Mouse (Mus musculus): Measurements from ENCODE around the gene Arhgap15. TPM values are rescaled to one million over a fixed set of nuclear protein-coding genes. Genes with fewer than 3 reads are reported as not detected.
A peak's percentile ranks its signal among the peaks of the same experiment; 100 is the strongest.

Gene Arhgap15
- total and polyA plus RNA-seq, 3 experiments = 0.39 to 1.2 (median 0.70) TPM

- Histone ChIP-seq H3K4me3 (no peak overlapping the region), H3K27ac (no peak overlapping the region), H3K36me3 (ENCODE audit: control insufficient read depth, insufficient read depth, low read length) (no peaks in the 10 kb centered on the region), H3K4me1 (ENCODE audit: control insufficient read depth, insufficient read depth, low read length) (no peaks in the 10 kb centered on the region), H3K79me2 (replicated peaks; ENCODE audit: control insufficient read depth, insufficient read depth, low read length) (no peaks in the 10 kb centered on the region), H3K27me3 (ENCODE audit: control insufficient read depth, insufficient read depth, low read length) (no peaks in the 10 kb centered on the region), H3K9ac (ENCODE audit: low read depth, low read length) (no peak overlapping the region)
- intact Hi-C loops (cut with DNase I) = no loop called here
- 25% methylated on average over 1 of the region's 1 CpGs for WGBS
- TF ChIP-seq POLR2A (IDR thresholded peaks at IDR 0.05; ENCODE audit: insufficient read depth, low read depth, low read length) = no peak
- TF ChIP-seq CTCF (IDR thresholded peaks at IDR 0.05) = no peak
- TF ChIP-seq EP300 (IDR thresholded peaks at IDR 0.05; ENCODE audit: insufficient read depth, low read depth, low read length) = no peak
- no peak for DNase-seq
Measured at GRCm38 (mm10) chr2:44045231-44045630, 296.6 kb downstream of the Arhgap15 start.

DNA sequence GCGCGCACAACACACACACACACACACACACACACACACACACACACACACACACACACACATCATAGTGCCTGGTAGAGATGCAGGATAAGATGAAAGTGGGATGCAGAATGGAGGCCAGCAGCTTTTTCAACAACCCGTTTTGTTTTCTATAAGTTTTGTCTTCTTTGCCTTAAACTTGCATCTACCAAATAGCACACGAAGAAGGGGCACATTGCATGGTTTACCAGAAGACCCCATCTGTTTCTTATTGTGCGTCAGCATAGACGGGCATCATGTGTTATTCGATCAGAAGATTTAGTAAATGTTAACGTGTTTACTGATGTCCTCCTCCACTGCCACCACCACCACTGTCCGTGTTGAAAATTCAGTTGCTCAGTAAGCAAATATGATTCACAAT lies 311.7 kb downstream of the Arhgap15 start:
- WGBS = 90% methylated on average over 9 of the region's 9 CpGs
- Histone ChIP-seq H3K9ac (ENCODE audit: low read depth, low read length) (no peak overlapping the region), H3K27me3 (ENCODE audit: control insufficient read depth, insufficient read depth, low read length) (no peaks in the 10 kb centered on the region), H3K4me1 (ENCODE audit: control insufficient read depth, insufficient read depth, low read length) (no peaks in the 10 kb centered on the region), H3K4me3 (no peak overlapping the region), H3K36me3 (ENCODE audit: control insufficient read depth, insufficient read depth, low read length) (no peaks in the 10 kb centered on the region), H3K27ac (no peak overlapping the region), H3K79me2 (replicated peaks; ENCODE audit: control insufficient read depth, insufficient read depth, low read length) (no peaks in the 10 kb centered on the region)
- intact Hi-C loops (cut with DNase I) = no loop called here
- TF ChIP-seq EP300 (IDR thresholded peaks at IDR 0.05; ENCODE audit: insufficient read depth, low read depth, low read length) = no peak
- TF ChIP-seq POLR2A (IDR thresholded peaks at IDR 0.05; ENCODE audit: insufficient read depth, low read depth, low read length) = no peak
- no peak for TF ChIP-seq CTCF (IDR thresholded peaks at IDR 0.05)
- DNase-seq = no peak

DNA sequence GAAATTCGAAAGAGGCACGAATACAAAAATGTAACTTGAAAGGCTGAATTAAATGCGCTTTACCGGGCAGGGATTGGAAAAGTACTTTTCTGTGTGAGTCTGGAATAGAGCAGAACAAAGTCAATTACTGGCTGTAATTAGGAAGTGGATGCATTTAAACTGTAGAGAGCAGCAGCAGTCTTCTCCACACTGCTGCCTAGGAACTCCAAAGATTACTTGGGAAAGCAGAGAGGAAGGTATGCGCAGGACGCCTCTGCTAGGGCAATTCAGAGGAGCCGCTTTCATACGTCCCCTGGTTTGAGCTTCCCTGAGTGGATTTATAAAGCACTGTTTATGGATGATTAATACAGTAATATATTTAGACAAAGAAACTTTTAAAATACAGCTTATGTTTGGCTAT lies 312.1 kb downstream of the Arhgap15 start:
- Histone ChIP-seq H3K79me2 (replicated peaks; ENCODE audit: control insufficient read depth, insufficient read depth, low read length) (no peaks in the 10 kb centered on the region), H3K27me3 (ENCODE audit: control insufficient read depth, insufficient read depth, low read length) (no peaks in the 10 kb centered on the region), H3K36me3 (ENCODE audit: control insufficient read depth, insufficient read depth, low read length) (no peaks in the 10 kb centered on the region), H3K4me1 (ENCODE audit: control insufficient read depth, insufficient read depth, low read length) (no peaks in the 10 kb centered on the region), H3K27ac (no peak overlapping the region), H3K9ac (ENCODE audit: low read depth, low read length) (no peak overlapping the region), H3K4me3 (no peak overlapping the region)
- intact Hi-C loops (cut with DNase I) = no loop called here
- TF ChIP-seq CTCF (IDR thresholded peaks at IDR 0.05) (0 out of 2 replicates have a peak, but pooled peaks have one; percentile 20), POLR2A (IDR thresholded peaks at IDR 0.05; ENCODE audit: insufficient read depth, low read depth, low read length) (no peak)
- 81% methylated on average over 8 of the region's 8 CpGs for WGBS
- DNase-seq = no peak

- Histone ChIP-seq H3K79me2 (replicated peaks; ENCODE audit: control insufficient read depth, insufficient read depth, low read length) (no peaks in the 10 kb centered on the region), H3K36me3 (ENCODE audit: control insufficient read depth, insufficient read depth, low read length) (no peaks in the 10 kb centered on the region), H3K9ac (ENCODE audit: low read depth, low read length) (no peak overlapping the region), H3K27me3 (ENCODE audit: control insufficient read depth, insufficient read depth, low read length) (no peaks in the 10 kb centered on the region), H3K4me1 (ENCODE audit: control insufficient read depth, insufficient read depth, low read length) (peaks cover 3% of the 10 kb centered on the region), H3K27ac (peak overlapping the region; percentile 46; the same call in 1 of the 2 replicates), H3K4me3 (no peak overlapping the region)
- WGBS = 76% methylated on average over 5 of the region's 5 CpGs
- TF ChIP-seq EP300 (IDR thresholded peaks at IDR 0.05; ENCODE audit: insufficient read depth, low read depth, low read length) = no peak
- no peak for TF ChIP-seq POLR2A (IDR thresholded peaks at IDR 0.05; ENCODE audit: insufficient read depth, low read depth, low read length)
- TF ChIP-seq CTCF (IDR thresholded peaks at IDR 0.05) = no peak
- intact Hi-C loops (cut with DNase I) = no loop called here
- DNase-seq = no peak
Measured at GRCm38 (mm10) chr2:44065067-44065466, 316.4 kb downstream of the Arhgap15 start.

GRCm38 (mm10) chr2:44068151-44068840 lies 319.7 kb downstream of the Arhgap15 start:
- no peaks in the 10 kb centered on the region for H3K79me2 ChIP-seq (replicated peaks; ENCODE audit: control insufficient read depth, insufficient read depth, low read length)
- H3K9ac ChIP-seq (ENCODE audit: low read depth, low read length) = no peak overlapping the region
- H3K27me3 ChIP-seq (ENCODE audit: control insufficient read depth, insufficient read depth, low read length) = no peaks in the 10 kb centered on the region
- peak overlapping the region; percentile 39 for H3K27ac ChIP-seq
- intact Hi-C loops (cut with DNase I) = no loop called here
- H3K4me3 ChIP-seq = no peak overlapping the region
- no peaks in the 10 kb centered on the region for H3K36me3 ChIP-seq (ENCODE audit: control insufficient read depth, insufficient read depth, low read length)
- peak in 1 of 2 experiments; percentile 40 for DNase-seq
- TF ChIP-seq EP300 (IDR thresholded peaks at IDR 0.05; ENCODE audit: insufficient read depth, low read depth, low read length) (no peak), CTCF (IDR thresholded peaks at IDR 0.05) (no peak), POLR2A (IDR thresholded peaks at IDR 0.05; ENCODE audit: insufficient read depth, low read depth, low read length) (no peak)
- peaks cover 3% of the 10 kb centered on the region for H3K4me1 ChIP-seq (ENCODE audit: control insufficient read depth, insufficient read depth, low read length)
- WGBS = 52% methylated on average over 7 of the region's 7 CpGs

DNA sequence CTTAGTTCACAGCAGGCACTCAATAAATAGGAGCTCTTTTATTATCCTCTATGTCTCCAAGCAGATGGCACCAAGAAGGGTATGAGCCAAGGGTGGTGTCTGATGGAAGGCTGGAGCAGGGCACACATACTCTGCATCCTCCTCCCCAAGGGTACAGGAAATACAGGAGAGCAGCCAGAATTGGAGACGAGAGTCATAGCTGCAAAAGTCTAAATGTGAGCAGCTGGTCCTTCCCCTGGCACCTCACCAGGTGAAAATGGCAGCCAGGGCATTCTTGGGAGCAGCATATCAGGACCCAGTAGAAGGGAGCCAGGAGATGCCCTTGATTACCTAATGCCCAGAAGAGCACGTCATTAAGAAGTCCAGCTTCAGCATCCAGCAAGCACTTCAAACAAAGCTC lies 320.3 kb downstream of the Arhgap15 start:
- WGBS = 49% methylated on average over 2 of the region's 2 CpGs
- DNase-seq = peak in 1 of 2 experiments; percentile 21
- Histone ChIP-seq H3K27ac (peak overlapping the region; percentile 39), H3K79me2 (replicated peaks; ENCODE audit: control insufficient read depth, insufficient read depth, low read length) (no peaks in the 10 kb centered on the region), H3K4me3 (no peak overlapping the region), H3K36me3 (ENCODE audit: control insufficient read depth, insufficient read depth, low read length) (no peaks in the 10 kb centered on the region), H3K27me3 (ENCODE audit: control insufficient read depth, insufficient read depth, low read length) (no peaks in the 10 kb centered on the region), H3K4me1 (ENCODE audit: control insufficient read depth, insufficient read depth, low read length) (peaks cover 3% of the 10 kb centered on the region), H3K9ac (ENCODE audit: low read depth, low read length) (no peak overlapping the region)
- no peak for TF ChIP-seq CTCF (IDR thresholded peaks at IDR 0.05)
- no peak for TF ChIP-seq EP300 (IDR thresholded peaks at IDR 0.05; ENCODE audit: insufficient read depth, low read depth, low read length)
- no peak for TF ChIP-seq POLR2A (IDR thresholded peaks at IDR 0.05; ENCODE audit: insufficient read depth, low read depth, low read length)
- intact Hi-C loops (cut with DNase I) = no loop called here

Data from heart, adult 2 months (tissue).